Mouse (Mus musculus) hindbrain, embryonic 10.5 days (tissue): ENCODE data around the gene Tnfsf13. TPM values are rescaled to one million over a fixed set of nuclear protein-coding genes. Genes with fewer than 3 reads are reported as not detected.

ENCODE experiments used
- DNase-seq: peaks from one replicate; pipeline ENCODE4 v3.0.0-alpha.2; 2017; ENCODE audit warnings: low spot score
- H3K27ac ChIP-seq: fragments of 300-500 bp; sonication (generic); 2 replicates; pipeline ENCODE4 v1.5.1; 2016; ENCODE audit warnings: mild to moderate bottlenecking, moderate library complexity
- H3K27me3 ChIP-seq: fragments of 300-500 bp; sonication (generic); 2 replicates; pipeline ENCODE4 v1.6.1; 2016; ENCODE audit warnings: mild to moderate bottlenecking; ENCODE audit not compliant: poor library complexity, insufficient read depth, severe bottlenecking
- H3K36me3 ChIP-seq: fragments of 300-500 bp; sonication (generic); 2 replicates; pipeline ENCODE4 v1.6.1; 2016; ENCODE audit warnings: mild to moderate bottlenecking, moderate library complexity
- H3K4me1 ChIP-seq: fragments of 300-500 bp; sonication (generic); replicated peaks from 2 replicates; pipeline ENCODE4 v1.6.1; 2016; ENCODE audit warnings: mild to moderate bottlenecking
- H3K4me3 ChIP-seq: fragments of 300-500 bp; sonication (generic); 2 replicates; pipeline ENCODE4 v1.5.1; 2016; ENCODE audit warnings: mild to moderate bottlenecking, moderate library complexity
- H3K9me3 ChIP-seq: fragments of 300-500 bp; sonication (generic); 2 replicates; pipeline ENCODE4 v1.6.1; 2016; ENCODE audit warnings: mild to moderate bottlenecking, moderate library complexity
- WGBS: fragments of 180-500 bp; shearing (Covaris S2); methylation state at CpG from one replicate; pipeline ENCODE4 v1.1.7; 2016; 5-methylcytosine and 5-hydroxymethylcytosine counted together
- microRNA counts: library from miRNA; unstranded; fragments of <30 nt; microRNA quantifications from one replicate; lab custom pipeline; 2017
- polyA plus RNA-seq: library from polyadenylated mRNA; unstranded; fragments of >200 nt; fragmentation: Nextera tagmentation; extraction: Ambion mirVana; gene quantifications from 2 replicates; pipeline ENCODE4 v1.2.1, GENCODE M21; 2016

The Tnfsf13 gene
- polyA plus RNA-seq, 1 experiment from 2014 or later: 0.30 TPM

GRCm38 (mm10) chr11:69653399-69653798 lies 32.2 kb downstream of the Tnfsf13 start:
- H3K4me1 ChIP-seq: peaks cover 34% of the 10 kb centered on the region
- H3K27ac ChIP-seq: peak overlapping the region; percentile 16; the same call in 1 of the 2 replicates
- 83% methylated on average over 5 of the region's 5 CpGs for WGBS
- H3K9me3 ChIP-seq: no peaks in the 10 kb centered on the region
- no peak overlapping the region for H3K4me3 ChIP-seq
- H3K36me3 ChIP-seq: peaks cover 98% of the 10 kb centered on the region
- DNase-seq: no peak
- no peaks in the 10 kb centered on the region for H3K27me3 ChIP-seq

DNA sequence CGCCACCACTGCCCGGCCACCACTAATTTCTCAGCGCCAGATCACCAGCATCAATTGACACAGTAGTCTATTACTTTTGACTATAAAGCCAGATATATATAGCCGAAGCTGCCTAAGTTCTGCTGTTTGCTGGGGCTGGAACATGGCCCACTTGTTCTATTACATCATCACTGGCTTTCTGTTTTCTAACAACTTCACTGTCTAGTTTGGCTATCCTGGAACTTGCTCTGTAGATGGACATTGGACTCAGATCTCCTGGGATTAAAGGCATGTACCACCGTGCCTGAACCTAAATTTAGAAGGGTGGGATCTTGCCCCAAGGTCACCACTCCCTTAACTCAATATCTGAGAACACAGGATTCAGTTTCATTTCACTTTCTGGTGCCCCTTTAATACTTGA lies 39.7 kb downstream of the Tnfsf13 start:
- WGBS: 94% methylated on average over 5 of the region's 5 CpGs
- DNase-seq: no peak
- H3K4me1 ChIP-seq: no peaks in the 10 kb centered on the region
- H3K4me3 ChIP-seq: no peak overlapping the region
- peaks cover 99% of the 10 kb centered on the region for H3K36me3 ChIP-seq
- H3K27ac ChIP-seq: no peak overlapping the region
- H3K9me3 ChIP-seq: no peaks in the 10 kb centered on the region
- no peaks in the 10 kb centered on the region for H3K27me3 ChIP-seq

DNA sequence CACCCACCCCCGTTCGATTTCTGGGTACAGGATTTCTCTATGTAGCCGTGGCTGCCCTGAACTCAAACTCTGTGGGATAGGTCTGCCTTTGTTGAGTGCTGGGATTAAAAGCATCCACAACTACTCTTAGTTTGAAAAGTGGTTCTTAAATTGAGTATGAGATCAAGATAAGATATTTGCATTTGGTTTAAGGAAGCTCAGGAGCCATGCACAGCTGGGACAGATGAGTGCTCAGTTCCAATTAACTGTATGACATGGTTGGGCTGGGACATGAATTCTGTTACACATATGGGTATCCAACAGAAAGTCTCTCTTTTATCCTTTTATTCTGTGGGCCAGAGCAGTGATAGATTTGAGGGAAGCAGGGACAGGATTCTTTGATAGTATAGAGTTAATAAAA lies 50.1 kb downstream of the Tnfsf13 start:
- Histone ChIP-seq H3K27ac (no peak overlapping the region), H3K4me1 (peaks cover 28% of the 10 kb centered on the region), H3K9me3 (no peaks in the 10 kb centered on the region), H3K36me3 (peaks cover 51% of the 10 kb centered on the region), H3K4me3 (peak overlapping the region; percentile 6; the same call in 1 of the 2 replicates), H3K27me3 (no peaks in the 10 kb centered on the region)
- WGBS: 94% methylated on average over 3 of the region's 3 CpGs
- DNase-seq: no peak

DNA sequence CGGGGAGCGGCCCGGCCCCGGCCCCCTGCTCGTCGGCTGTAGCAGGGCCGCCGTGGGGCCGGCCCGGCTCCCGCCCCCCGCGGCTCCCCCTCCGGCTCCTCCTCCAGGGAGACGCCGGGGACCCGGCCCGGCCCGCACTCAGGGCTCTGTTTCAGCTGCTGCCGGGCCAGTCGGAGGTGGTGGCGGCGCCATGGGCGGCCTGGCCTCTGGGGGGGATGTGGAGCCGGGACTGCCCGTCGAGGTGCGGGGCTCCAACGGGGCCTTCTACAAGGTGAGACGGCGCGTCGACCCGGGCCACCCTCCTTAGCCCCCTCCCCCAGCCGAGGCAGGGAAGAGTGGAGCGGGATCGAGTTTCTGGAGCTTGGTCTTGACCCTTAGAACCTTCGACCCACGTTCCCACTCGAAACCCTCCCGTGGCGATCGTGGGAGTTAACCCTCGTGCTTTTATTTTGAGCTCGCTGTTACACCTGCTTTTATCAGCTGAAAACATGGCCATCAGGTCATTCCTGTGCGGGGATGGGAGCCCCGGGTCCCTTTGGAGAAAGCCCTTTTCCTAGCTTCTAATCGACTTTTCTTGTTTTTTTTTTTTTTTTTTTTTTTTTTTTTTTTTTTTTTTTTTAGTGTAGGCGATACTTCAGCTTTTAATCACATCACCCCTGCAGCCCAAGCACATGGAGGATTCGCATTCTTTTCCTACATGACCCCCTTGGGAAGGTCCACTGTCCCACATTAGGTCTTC lies 52.3 kb downstream of the Tnfsf13 start:
- Histone ChIP-seq H3K4me1 (peaks cover 28% of the 10 kb centered on the region), H3K4me3 (peak overlapping the region; percentile 100), H3K9me3 (no peaks in the 10 kb centered on the region), H3K27ac (peak overlapping the region; percentile 99), H3K36me3 (peaks cover 31% of the 10 kb centered on the region), H3K27me3 (no peaks in the 10 kb centered on the region)
- DNase-seq: no peak
- under 1% methylated on average over 50 of the region's 50 CpGs for WGBS

MicroRNAs within 50 kb of the gene (microRNA counts, 519-probe panel; counts per million panel counts)
- microRNA mmu-miR-1934 (lab: Ali Mortazavi, UCI): 1,255 counts per million, percentile 77 among the panel's probes with 10 or more counts
- 1,255 counts per million, percentile 77 among the panel's probes with 10 or more counts for microRNA mmu-miR-467f (lab: Ali Mortazavi, UCI)

Other genes starting within 250 kb of the Tnfsf13 start
- gene Dnah2, start 136.7 kb downstream of the Tnfsf13 start, polyA plus RNA-seq: 2.0 and 2.6 TPM in 2 replicates
- gene Efnb3, start 125.6 kb downstream of the Tnfsf13 start, polyA plus RNA-seq: 61.9 and 67.2 TPM in 2 replicates
- 40.6 and 41.4 TPM in 2 replicates for gene Wrap53, start 105.5 kb downstream of the Tnfsf13 start, polyA plus RNA-seq
- gene Trp53, start 105.4 kb downstream of the Tnfsf13 start, polyA plus RNA-seq: 166 and 173 TPM in 2 replicates
- gene Atp1b2, start 79.8 kb downstream of the Tnfsf13 start, polyA plus RNA-seq: 7.5 and 7.8 TPM in 2 replicates
- not detected in 2 replicates for gene Shbg, start 67.9 kb downstream of the Tnfsf13 start, polyA plus RNA-seq
- 15.4 and 24.5 TPM in 2 replicates for gene Sat2, start 63.8 kb downstream of the Tnfsf13 start, polyA plus RNA-seq
- gene Fxr2, start 52.8 kb downstream of the Tnfsf13 start, polyA plus RNA-seq: 37.9 and 47.4 TPM in 2 replicates
- 0.37 TPM in 1 of 2 replicates, not detected in the other for gene Sox15, start 30.5 kb downstream of the Tnfsf13 start, polyA plus RNA-seq
- gene Mpdu1, start 23.1 kb downstream of the Tnfsf13 start, polyA plus RNA-seq: 80.6 and 88.3 TPM in 2 replicates
- 7.2 and 8.7 TPM in 2 replicates for gene Cd68, start 19.6 kb downstream of the Tnfsf13 start, polyA plus RNA-seq
- gene Eif4a1, start 13.4 kb downstream of the Tnfsf13 start, polyA plus RNA-seq: 740 and 935 TPM in 2 replicates
- 116 and 122 TPM in 2 replicates for gene Senp3, start 3.7 kb downstream of the Tnfsf13 start, polyA plus RNA-seq
- gene Tnfsf12, start 10.1 kb upstream of the Tnfsf13 start, polyA plus RNA-seq: 2.2 and 2.3 TPM in 2 replicates
- gene Tnfsfm13, start 10.3 kb upstream of the Tnfsf13 start, polyA plus RNA-seq: 0.82 and 0.85 TPM in 2 replicates
- gene Polr2a, start 72.9 kb upstream of the Tnfsf13 start, polyA plus RNA-seq: 31.1 and 37.9 TPM in 2 replicates
- gene Slc35g3, start 76.2 kb upstream of the Tnfsf13 start, polyA plus RNA-seq: 0.50 TPM in 1 of 2 replicates, not detected in the other
- gene Zbtb4, start 80.1 kb upstream of the Tnfsf13 start, polyA plus RNA-seq: 0.80 and 1.2 TPM in 2 replicates
- gene Chrnb1, start 110.2 kb upstream of the Tnfsf13 start, polyA plus RNA-seq: 1.6 and 2.2 TPM in 2 replicates
- gene Fgf11, start 116.1 kb upstream of the Tnfsf13 start, polyA plus RNA-seq: 0.76 and 1.8 TPM in 2 replicates
- 1.3 and 1.5 TPM in 2 replicates for gene Tmem102, start 119.8 kb upstream of the Tnfsf13 start, polyA plus RNA-seq
- gene Gm39566, start 129.5 kb upstream of the Tnfsf13 start, polyA plus RNA-seq: not detected in 2 replicates
- gene Spem2, start 132.7 kb upstream of the Tnfsf13 start, polyA plus RNA-seq: not detected in 2 replicates
- 0.34 TPM in 1 of 2 replicates, not detected in the other for gene Spem1, start 136.4 kb upstream of the Tnfsf13 start, polyA plus RNA-seq
- 5.8 and 9.1 TPM in 2 replicates for gene Nlgn2, start 152.0 kb upstream of the Tnfsf13 start, polyA plus RNA-seq
- 312 and 362 TPM in 2 replicates for gene Tmem256, start 152.7 kb upstream of the Tnfsf13 start, polyA plus RNA-seq
- gene Plscr3, start 160.6 kb upstream of the Tnfsf13 start, polyA plus RNA-seq: 85.3 and 88.7 TPM in 2 replicates
- gene Tnk1, start 172.9 kb upstream of the Tnfsf13 start, polyA plus RNA-seq: 0.77 and 1.7 TPM in 2 replicates
- gene Tmem95, start 192.2 kb upstream of the Tnfsf13 start, polyA plus RNA-seq: not detected in 2 replicates
- gene Kctd11, start 195.6 kb upstream of the Tnfsf13 start, polyA plus RNA-seq: 5.2 and 6.8 TPM in 2 replicates
- gene Acap1, start 209.8 kb upstream of the Tnfsf13 start, polyA plus RNA-seq: 1.2 and 1.4 TPM in 2 replicates
- 11.4 and 15.2 TPM in 2 replicates for gene 2810408A11Rik, start 215.2 kb upstream of the Tnfsf13 start, polyA plus RNA-seq
- 12.5 and 13.4 TPM in 2 replicates for gene Neurl4, start 215.3 kb upstream of the Tnfsf13 start, polyA plus RNA-seq
- 96.8 and 105 TPM in 2 replicates for gene Gps2, start 228.1 kb upstream of the Tnfsf13 start, polyA plus RNA-seq
- 2,350 and 2,667 TPM in 2 replicates for gene Eif5a, start 236.2 kb upstream of the Tnfsf13 start, polyA plus RNA-seq